9 mouse cellular contexts compared by ENCODE assay signal in the genomic region with DNA sequence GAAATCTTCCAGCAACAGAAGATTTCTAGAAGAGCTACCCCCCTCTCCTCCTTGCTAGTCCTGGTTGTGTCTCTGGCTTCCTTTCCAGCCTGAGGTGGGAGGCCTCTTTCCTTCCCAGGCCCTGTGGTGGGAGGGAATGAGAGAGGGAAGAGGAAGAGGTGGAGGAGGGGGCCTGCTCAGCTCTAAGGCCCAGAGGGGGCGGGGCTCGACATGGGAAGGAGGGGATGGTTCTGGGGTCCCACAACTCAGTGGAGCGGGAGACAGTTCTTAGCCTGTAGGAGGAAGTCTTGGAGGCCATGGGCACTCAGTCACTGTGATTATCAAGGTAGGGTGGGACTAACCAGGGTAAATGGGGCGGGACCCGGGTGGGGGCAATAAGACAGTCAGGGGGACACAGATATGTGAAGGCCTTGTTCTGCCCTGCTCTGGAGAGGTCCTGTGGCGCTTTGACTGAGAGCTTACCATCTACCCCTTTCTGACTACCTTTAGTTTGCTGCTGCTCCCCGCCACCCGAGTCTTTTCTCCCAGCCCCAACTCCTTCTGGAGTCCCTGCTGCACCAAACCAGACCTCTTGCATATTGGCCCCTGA. TPM values are rescaled to one million over a fixed set of nuclear protein-coding genes. Genes with fewer than 3 reads are reported as not detected.
A peak's percentile ranks its signal among the peaks of the same experiment; 100 is the strongest.
DNase-seq lines count a peak whose midpoint lies in the region; ATAC-seq and TF ChIP-seq lines count a peak whose summit lies in the region.
"Had no signal": no experiment of that assay in that cellular context is flagged by ENCODE, and none has a peak within 500 bp of the region (broad histone marks: within the 10 kb centered on the region; RNA-seq: fewer than 3 reads in every experiment).

No protein-coding gene starts in this region.

- peak overlapping the region; percentile 53 for H3K4me3 ChIP-seq in forebrain, embryonic 10.5 days
- no peak overlapping the region for H3K4me3 ChIP-seq in forebrain, postnatal 0 days (ENCODE audit: low read depth, low read length)
- no peak overlapping the region for H3K4me3 ChIP-seq in forebrain, embryonic 12.5 days (replicated peaks)
- peak overlapping the region; percentile 59 for H3K4me3 ChIP-seq in limb, embryonic 12.5 days (replicated peaks)

- peaks cover 43% of the 10 kb centered on the region for H3K4me1 ChIP-seq in forebrain, embryonic 10.5 days
- 0 out of 2 replicates have a peak, but pooled peaks cover 9% of the 10 kb centered on the region for H3K4me1 ChIP-seq in forebrain, postnatal 0 days (ENCODE audit: insufficient read depth)
- peaks cover 33% of the 10 kb centered on the region for H3K4me1 ChIP-seq in forebrain, embryonic 12.5 days
- H3K4me1 ChIP-seq in limb, embryonic 12.5 days (replicated peaks) = peaks cover 36% of the 10 kb centered on the region

- H3K4me2 ChIP-seq in forebrain, postnatal 0 days (ENCODE audit: low read depth) = no peak overlapping the region
- H3K4me2 ChIP-seq in forebrain, embryonic 12.5 days = peak overlapping the region; percentile 65; the same call in 1 of the 2 replicates
- H3K4me2 ChIP-seq in limb, embryonic 12.5 days = peak overlapping the region; percentile 91

- H3K9ac ChIP-seq in forebrain, postnatal 0 days = no peak overlapping the region
- H3K9ac ChIP-seq in forebrain, embryonic 12.5 days = no peak overlapping the region
- H3K9ac ChIP-seq in limb, embryonic 12.5 days (replicated peaks) = peak overlapping the region; percentile 71

- no peak for ATAC-seq in forebrain, postnatal 0 days
- ATAC-seq in forebrain, embryonic 12.5 days (ENCODE audit: low FRiP score) = peak; percentile 37; the same call in 1 of the 2 replicates
- peak; percentile 71 for ATAC-seq in limb, embryonic 12.5 days (ENCODE audit: insufficient number of reproducible peaks, insufficient read depth, low FRiP score, low TSS enrichment, low read depth)

- H3K27ac ChIP-seq in forebrain, embryonic 10.5 days = peak overlapping the region; percentile 87
- H3K27ac ChIP-seq in forebrain, postnatal 0 days (ENCODE audit: low read depth, low read length) = no peak overlapping the region
- H3K27ac ChIP-seq in forebrain, embryonic 12.5 days = peak overlapping the region; percentile 64
- peak overlapping the region; percentile 97 for H3K27ac ChIP-seq in limb, embryonic 12.5 days

- H3K27me3 ChIP-seq in forebrain, embryonic 10.5 days (ENCODE audit: poor library complexity, severe bottlenecking) = no peaks in the 10 kb centered on the region
- no peaks in the 10 kb centered on the region for H3K27me3 ChIP-seq in forebrain, postnatal 0 days (ENCODE audit: insufficient read depth, low read length)
- H3K27me3 ChIP-seq in forebrain, embryonic 12.5 days = no peaks in the 10 kb centered on the region
- no peaks in the 10 kb centered on the region for H3K27me3 ChIP-seq in limb, embryonic 12.5 days

- 33% methylated on average over 8 of the region's 8 CpGs for WGBS in forebrain, embryonic 10.5 days
- 55% methylated on average over 8 of the region's 8 CpGs for WGBS in forebrain, postnatal 0 days
- 37% methylated on average over 8 of the region's 8 CpGs for WGBS in forebrain, embryonic 12.5 days
- WGBS in limb, embryonic 12.5 days = 14% methylated on average over 8 of the region's 8 CpGs

- peaks cover 16% of the 10 kb centered on the region for H3K36me3 ChIP-seq in forebrain, embryonic 10.5 days (replicated peaks)
- no peaks in the 10 kb centered on the region for H3K36me3 ChIP-seq in forebrain, postnatal 0 days (ENCODE audit: insufficient read depth)
- 0 out of 2 replicates have a peak, but pooled peaks cover 4% of the 10 kb centered on the region for H3K36me3 ChIP-seq in forebrain, embryonic 12.5 days (replicated peaks)
- H3K36me3 ChIP-seq in limb, embryonic 12.5 days = peaks cover 37% of the 10 kb centered on the region

- no peak for TF ChIP-seq CTCF in forebrain, postnatal 0 days (IDR thresholded peaks at IDR 0.05; ENCODE audit: low read depth)

- DNase-seq in forebrain, embryonic 10.5 days (ENCODE audit: extremely low spot score, low spot score) = peak; percentile 30
- no peak for DNase-seq in forebrain, postnatal 0 days
- DNase-seq in 3T3-L1 (ENCODE audit: low read depth, low spot score) = peak; percentile 66
- peak; percentile 17 for DNase-seq in ovary, postnatal 36 days (ENCODE audit: low spot score)
- no peak for DNase-seq in adrenal gland, adult 8-10 months
- no peak for DNase-seq in right cerebral cortex, postnatal 25 days

- no peaks in the 10 kb centered on the region for H3K9me3 ChIP-seq in forebrain, embryonic 10.5 days
- no peaks in the 10 kb centered on the region for H3K9me3 ChIP-seq in forebrain, postnatal 0 days (ENCODE audit: low read length)
- no peaks in the 10 kb centered on the region for H3K9me3 ChIP-seq in forebrain, embryonic 12.5 days
- H3K9me3 ChIP-seq in limb, embryonic 12.5 days = no peaks in the 10 kb centered on the region

RNA-seq across cellular contexts. Expression of gene Sigmar1, which starts 6.2 kb away (rescaled TPM):
- polyA plus RNA-seq in forebrain, embryonic 10.5 days (2016; fragmentation: Nextera tagmentation; extraction: Ambion mirVana) = 102 and 103 TPM in 2 replicates
- 28.4 and 29.8 TPM in 2 replicates for total RNA-seq in forebrain, postnatal 0 days (2014; rRNA removed)
- polyA plus RNA-seq in forebrain, postnatal 0 days (2015; fragmentation: Nextera tagmentation; extraction: Ambion mirVana) = 32.0 and 39.7 TPM in 2 replicates
- 57.3 and 57.8 TPM in 2 replicates for polyA plus RNA-seq in forebrain, embryonic 12.5 days (2016; fragmentation: Nextera tagmentation; extraction: Ambion mirVana)
- 61.1 and 62.2 TPM in 2 replicates for polyA plus RNA-seq in limb, embryonic 12.5 days (2016; fragmentation: Nextera tagmentation; extraction: Ambion mirVana)
- total RNA-seq in adrenal gland, adult 8-10 months (2022) = 10 to 100 TPM; 74.2 to 81.7 (median 78.8) TPM

RNA-seq across cellular contexts. Expression of gene Galt, which starts 7.2 kb away (rescaled TPM):
- polyA plus RNA-seq in forebrain, embryonic 10.5 days (2016; fragmentation: Nextera tagmentation; extraction: Ambion mirVana) = 23.6 and 23.7 TPM in 2 replicates
- total RNA-seq in forebrain, postnatal 0 days (2014; rRNA removed) = 42.4 and 43.1 TPM in 2 replicates
- 43.4 and 47.3 TPM in 2 replicates for polyA plus RNA-seq in forebrain, postnatal 0 days (2015; fragmentation: Nextera tagmentation; extraction: Ambion mirVana)
- 16.6 and 19.8 TPM in 2 replicates for polyA plus RNA-seq in forebrain, embryonic 12.5 days (2016; fragmentation: Nextera tagmentation; extraction: Ambion mirVana)
- polyA plus RNA-seq in limb, embryonic 12.5 days (2016; fragmentation: Nextera tagmentation; extraction: Ambion mirVana) = 39.4 and 41.7 TPM in 2 replicates
- total RNA-seq in adrenal gland, adult 8-10 months (2022) = 10 to 100 TPM; 40.1 to 62.7 (median 51.0) TPM

RNA-seq across cellular contexts. Expression of gene Ccl27a, which starts 11.9 kb away (rescaled TPM):
- polyA plus RNA-seq in forebrain, embryonic 10.5 days (2016; fragmentation: Nextera tagmentation; extraction: Ambion mirVana) = 45.5 and 50.9 TPM in 2 replicates
- 204 and 225 TPM in 2 replicates for total RNA-seq in forebrain, postnatal 0 days (2014; rRNA removed)
- 289 and 323 TPM in 2 replicates for polyA plus RNA-seq in forebrain, postnatal 0 days (2015; fragmentation: Nextera tagmentation; extraction: Ambion mirVana)
- polyA plus RNA-seq in forebrain, embryonic 12.5 days (2016; fragmentation: Nextera tagmentation; extraction: Ambion mirVana) = 119 and 122 TPM in 2 replicates
- 55.4 and 59.4 TPM in 2 replicates for polyA plus RNA-seq in limb, embryonic 12.5 days (2016; fragmentation: Nextera tagmentation; extraction: Ambion mirVana)
- total RNA-seq in adrenal gland, adult 8-10 months (2022) = 10 to 100 TPM; 37.6 to 56.9 (median 50.7) TPM

RNA-seq across cellular contexts. Expression of gene Arid3c, which starts 31.3 kb away (rescaled TPM):
- 1.1 and 1.4 TPM in 2 replicates for polyA plus RNA-seq in forebrain, embryonic 10.5 days (2016; fragmentation: Nextera tagmentation; extraction: Ambion mirVana)
- total RNA-seq in forebrain, postnatal 0 days (2014; rRNA removed) = not detected in 2 replicates
- 0.14 and 0.15 TPM in 2 replicates for polyA plus RNA-seq in forebrain, postnatal 0 days (2015; fragmentation: Nextera tagmentation; extraction: Ambion mirVana)
- 0.42 and 0.46 TPM in 2 replicates for polyA plus RNA-seq in forebrain, embryonic 12.5 days (2016; fragmentation: Nextera tagmentation; extraction: Ambion mirVana)
- polyA plus RNA-seq in limb, embryonic 12.5 days (2016; fragmentation: Nextera tagmentation; extraction: Ambion mirVana) = not detected in 2 replicates
- total RNA-seq in adrenal gland, adult 8-10 months (2022) = not detected
- polyA plus RNA-seq: spleen, adult 2 months had no signal

RNA-seq across cellular contexts. Expression of gene Dctn3, which starts 39.2 kb away (rescaled TPM):
- polyA plus RNA-seq in forebrain, embryonic 10.5 days (2016; fragmentation: Nextera tagmentation; extraction: Ambion mirVana) = 141 and 142 TPM in 2 replicates
- 184 and 251 TPM in 2 replicates for total RNA-seq in forebrain, postnatal 0 days (2014; rRNA removed)
- polyA plus RNA-seq in forebrain, postnatal 0 days (2015; fragmentation: Nextera tagmentation; extraction: Ambion mirVana) = 378 and 438 TPM in 2 replicates
- polyA plus RNA-seq in forebrain, embryonic 12.5 days (2016; fragmentation: Nextera tagmentation; extraction: Ambion mirVana) = 159 and 179 TPM in 2 replicates
- 103 and 104 TPM in 2 replicates for polyA plus RNA-seq in limb, embryonic 12.5 days (2016; fragmentation: Nextera tagmentation; extraction: Ambion mirVana)
- 100 to 1,000 TPM; 113 to 133 (median 119) TPM for total RNA-seq in adrenal gland, adult 8-10 months (2022)

Comparison
In these comparisons a context has a peak if more than half of its experiments do, and no peak if none do; other contexts are left out.
1. DNase-seq: peak in forebrain, embryonic 10.5 days (single experiment), 3T3-L1 (single experiment) and ovary, postnatal 36 days (single experiment); none in forebrain, postnatal 0 days (single experiment), adrenal gland, adult 8-10 months (single experiment) and right cerebral cortex, postnatal 25 days (single experiment).
2. H3K4me3 ChIP-seq: peak in forebrain, embryonic 10.5 days (single experiment) and limb, embryonic 12.5 days (single experiment); none in forebrain, postnatal 0 days (single experiment) and forebrain, embryonic 12.5 days (single experiment).